Mouse (Mus musculus) olfactory bulb, adult 2 months (tissue): ENCODE measurements at regions not wholly inside any gene's neighbourhood (a gene's known extent, or its start where the extent isn't known, plus 50 kb on each side); places are given as distances from the start of the nearest gene placed in this dataset.

Source experiments
- CTCF ChIP-seq: fragments of 200-500 bp; IDR thresholded peaks from 2 replicates; pipeline ENCODE4 v1.5.1; 2012; ENCODE audit warnings: low read depth, mild to moderate bottlenecking, low read length, moderate library complexity; ENCODE audit not compliant: insufficient read depth
- POLR2A ChIP-seq: fragments of 200-500 bp; IDR thresholded peaks from 2 replicates; pipeline ENCODE4 v1.6.1; 2012; ENCODE audit warnings: mild to moderate bottlenecking, low read depth, low read length, moderate library complexity; ENCODE audit not compliant: insufficient read depth

GRCm38 (mm10) chr7:40389795-40390194, 508.3 kb upstream of the Vstm2b start:
- no peak for TF ChIP-seq CTCF
- TF ChIP-seq POLR2A: no peak
